Mouse (Mus musculus) urinary bladder, postnatal 25 days (tissue): ENCODE results near the gene Tmed4.

Source experiments
- DNase-seq: peaks from one replicate; pipeline ENCODE4 v3.0.0; 2022; ENCODE audit warnings: low spot score

Tmed4 gene

DNA sequence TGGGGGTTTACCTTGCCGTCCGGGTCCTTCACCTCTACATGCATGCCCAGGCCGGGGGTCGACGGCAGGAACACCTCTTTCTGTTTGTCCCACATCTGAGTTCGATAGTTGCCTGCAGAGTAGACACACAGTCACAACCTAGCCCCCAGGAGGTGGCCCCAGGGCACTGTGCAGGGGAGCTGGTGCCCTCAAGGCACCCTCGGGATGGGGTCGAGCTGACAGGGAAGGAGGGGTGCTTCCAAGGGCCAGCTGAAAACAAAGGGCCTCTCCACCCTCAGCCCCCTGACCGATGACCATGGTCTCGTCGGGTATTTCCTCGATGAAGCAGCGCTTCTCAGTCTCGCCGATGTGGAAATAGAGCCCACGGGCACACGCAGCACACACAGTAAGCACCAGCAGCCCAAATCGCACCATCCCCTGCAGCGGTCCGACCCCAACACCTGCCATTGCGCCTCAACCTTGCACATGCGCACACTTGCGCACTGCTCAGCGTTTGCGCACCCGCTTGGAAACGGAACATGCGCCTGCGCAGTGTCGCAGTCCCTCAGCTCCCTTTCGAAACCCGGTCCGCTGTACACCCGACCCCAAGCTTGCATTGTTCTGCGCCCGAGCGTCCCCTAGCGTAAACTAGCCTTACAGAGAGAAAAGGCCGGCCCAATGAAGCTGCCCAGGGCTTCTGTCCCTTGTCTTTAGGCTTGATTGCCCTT, at the start of gene Tmed4:
TSS of gene Tmed4 (minus strand) at position 484 of the 707 bp plus-strand sequence.
- peak; percentile 99 for DNase-seq

DNA sequence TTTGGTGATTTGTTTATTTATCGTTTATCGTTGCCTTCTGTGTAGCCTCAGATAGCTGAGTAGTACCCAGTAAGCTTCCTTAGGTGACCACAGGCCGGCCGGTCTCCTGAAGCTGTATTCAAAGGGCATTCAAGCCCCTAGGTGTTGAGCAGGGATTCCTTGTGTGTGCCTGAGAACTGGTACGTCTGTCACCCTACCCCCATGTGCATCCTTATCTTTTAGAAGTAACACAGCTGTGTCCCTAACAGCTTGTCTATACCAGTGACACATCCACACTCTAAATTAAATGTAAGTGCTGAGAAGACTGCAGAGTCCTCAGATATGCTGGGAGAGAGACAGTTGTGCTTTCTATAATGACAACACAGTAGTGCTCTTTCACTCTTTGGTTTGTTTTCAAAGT, 48.7 kb upstream of the Tmed4 start:
- no peak for DNase-seq

DNA sequence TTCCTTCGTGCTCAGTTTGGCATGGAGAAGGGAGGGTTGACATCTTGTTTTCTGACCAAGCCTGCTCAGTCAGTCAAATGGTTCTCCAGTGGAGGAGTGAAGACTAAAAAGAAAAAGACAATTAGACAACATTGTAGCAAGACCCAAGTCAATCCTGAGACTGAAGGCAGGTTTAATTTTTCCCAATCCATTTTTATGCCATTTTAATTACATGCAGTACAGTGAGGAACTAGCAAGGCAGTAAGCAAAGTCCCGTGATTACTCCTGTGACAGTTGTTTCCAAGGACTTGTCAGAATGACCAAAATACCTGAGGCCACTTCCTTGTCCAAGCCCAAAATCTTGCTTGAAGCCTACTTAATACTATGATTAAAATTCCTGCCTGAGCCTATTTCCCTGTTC, 47.4 kb upstream of the Tmed4 start:
- no peak for DNase-seq

DNA sequence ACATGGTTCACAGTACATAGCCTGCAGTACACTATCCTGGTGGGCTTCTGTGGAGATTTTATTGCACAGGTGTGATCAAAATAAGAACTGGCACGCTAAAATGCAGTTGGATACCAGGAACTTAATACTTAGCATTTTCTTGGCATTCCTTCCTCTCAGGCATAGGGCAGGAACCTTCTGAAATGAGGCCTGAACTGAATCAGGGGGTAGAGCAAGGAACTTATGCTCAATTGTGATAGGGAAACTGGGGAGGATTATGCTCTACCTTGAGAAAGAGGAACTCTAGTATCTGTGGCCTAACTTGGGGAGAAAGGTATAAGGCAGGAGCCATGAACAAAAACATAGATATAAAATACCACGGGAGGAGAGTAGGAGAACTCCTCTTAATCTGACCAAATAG, 44.7 kb upstream of the Tmed4 start:
- no peak for DNase-seq

DNA sequence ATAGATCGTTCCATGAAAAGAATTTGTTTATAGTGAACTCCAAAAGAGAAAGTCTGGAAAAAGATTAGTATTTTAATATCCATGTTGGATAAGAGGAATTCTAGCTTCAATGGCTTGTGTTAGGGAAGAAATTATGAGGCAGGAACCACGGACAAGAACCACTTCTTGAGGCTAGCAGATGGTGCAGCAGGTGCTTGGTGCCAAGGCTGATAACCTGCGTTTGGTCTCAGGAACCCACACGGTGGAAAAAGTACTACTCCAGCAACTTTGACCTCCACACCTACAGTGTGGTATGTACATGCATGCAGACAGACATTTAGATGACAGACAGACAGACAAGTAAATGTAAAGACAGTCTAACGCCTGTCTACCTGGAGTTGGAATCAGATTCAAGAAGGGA, 43.9 kb upstream of the Tmed4 start:
- DNase-seq: no peak

DNA sequence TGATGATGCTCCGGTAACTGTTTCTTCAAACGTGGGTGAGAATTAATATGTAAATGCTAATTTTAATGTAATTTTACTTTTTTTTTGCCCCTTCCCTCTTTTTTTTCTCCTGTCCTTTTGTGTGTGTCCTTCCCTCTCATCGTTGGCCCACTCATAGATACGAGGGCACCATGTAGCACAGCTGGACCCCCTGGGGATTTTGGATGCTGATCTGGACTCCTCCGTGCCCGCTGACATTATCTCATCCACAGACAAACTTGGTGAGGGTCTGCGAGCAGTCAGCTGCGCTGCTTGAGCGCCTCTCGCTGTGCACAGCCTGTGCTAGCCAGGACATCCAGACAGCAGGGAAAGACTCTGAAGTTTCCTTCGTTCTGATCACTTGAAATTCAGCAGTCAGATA, 42.2 kb upstream of the Tmed4 start:
- no peak for DNase-seq

DNA sequence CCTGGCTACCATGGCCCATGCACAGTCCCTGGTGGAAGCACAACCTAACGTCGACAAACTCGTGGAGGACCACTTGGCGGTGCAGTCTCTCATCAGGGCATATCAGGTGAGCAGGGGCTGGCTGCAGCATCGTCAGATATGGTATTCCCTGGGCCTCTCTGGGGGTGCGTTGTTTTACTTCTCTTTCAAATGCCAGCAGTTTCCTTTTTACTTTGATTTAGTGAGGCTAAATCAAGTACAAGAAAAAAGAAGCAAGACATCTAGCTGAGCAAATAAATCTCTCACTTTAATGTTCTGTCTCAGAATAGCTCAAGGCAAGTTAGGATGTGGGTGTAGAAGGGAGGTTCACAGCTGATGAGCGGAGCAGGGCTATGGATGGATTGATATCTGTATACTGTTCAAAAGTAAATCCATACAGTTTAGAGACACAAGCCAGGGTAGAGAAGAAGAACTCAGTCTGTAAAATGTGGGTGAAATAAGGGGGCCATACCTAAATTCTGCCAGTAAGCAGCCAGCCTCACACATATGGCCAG, 39.3 kb upstream of the Tmed4 start:
- DNase-seq: no peak

DNA sequence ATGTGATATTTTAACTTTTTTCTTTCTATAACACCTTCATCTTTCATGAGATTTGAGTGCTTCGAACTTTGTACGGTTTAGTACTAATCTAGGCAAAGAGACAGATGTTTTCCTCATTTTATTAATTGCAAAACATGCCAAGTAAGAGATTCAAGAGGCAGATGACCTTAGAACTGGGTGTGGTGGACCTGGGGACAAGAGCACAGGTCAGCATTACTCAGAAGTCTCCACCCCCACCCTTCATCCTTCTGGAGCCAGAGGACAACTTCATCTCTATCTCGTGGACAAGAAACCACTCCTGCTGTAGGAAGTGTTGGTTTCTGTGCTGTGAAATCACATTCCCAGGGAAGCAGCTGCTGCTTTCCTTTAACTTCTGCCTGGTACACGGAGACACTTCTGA, 33.5 kb upstream of the Tmed4 start:
- DNase-seq: no peak

DNA sequence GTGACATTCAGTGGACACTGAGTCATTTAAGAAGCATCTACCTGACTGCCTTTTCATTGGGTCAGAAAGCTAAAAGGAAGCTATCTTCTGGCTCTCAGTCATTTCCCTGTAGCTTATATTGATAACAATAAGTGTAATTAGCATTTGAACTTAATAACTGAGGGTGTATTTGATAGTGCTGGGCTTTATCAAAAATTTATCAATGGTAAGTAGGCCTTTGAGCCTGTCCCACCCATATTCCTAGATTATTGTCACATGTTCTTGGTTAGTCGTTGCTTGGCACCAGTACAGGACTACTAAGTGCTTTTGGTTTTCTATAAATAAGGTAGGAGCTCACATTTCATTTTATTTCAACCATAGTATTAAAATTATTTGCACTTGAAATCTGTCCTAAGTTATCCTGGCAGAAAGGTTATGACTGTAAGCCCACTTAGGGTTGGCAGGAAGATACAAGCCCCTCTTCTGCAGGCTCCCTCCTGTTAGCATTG, 31.3 kb upstream of the Tmed4 start:
- DNase-seq: no peak

DNA sequence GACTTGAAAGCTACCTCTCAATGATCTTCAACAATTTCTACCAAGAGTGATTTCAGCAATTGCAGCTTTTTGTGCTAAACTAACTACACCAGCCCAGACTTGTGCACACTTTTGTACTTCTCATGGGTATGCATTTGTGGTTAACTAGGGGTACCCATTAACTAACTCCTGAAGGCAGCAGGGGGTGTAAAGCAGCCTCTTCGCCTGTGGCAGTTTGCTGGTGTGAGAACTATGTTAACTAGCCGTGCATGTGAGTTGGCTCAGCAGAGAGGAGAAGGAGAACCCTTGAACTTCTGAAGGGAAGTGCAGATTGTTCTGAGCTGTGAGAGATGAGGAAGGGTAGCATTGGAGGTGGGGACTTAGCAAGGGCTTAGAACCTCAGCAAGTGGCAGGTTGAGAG, 28.1 kb upstream of the Tmed4 start:
- DNase-seq: no peak

DNA sequence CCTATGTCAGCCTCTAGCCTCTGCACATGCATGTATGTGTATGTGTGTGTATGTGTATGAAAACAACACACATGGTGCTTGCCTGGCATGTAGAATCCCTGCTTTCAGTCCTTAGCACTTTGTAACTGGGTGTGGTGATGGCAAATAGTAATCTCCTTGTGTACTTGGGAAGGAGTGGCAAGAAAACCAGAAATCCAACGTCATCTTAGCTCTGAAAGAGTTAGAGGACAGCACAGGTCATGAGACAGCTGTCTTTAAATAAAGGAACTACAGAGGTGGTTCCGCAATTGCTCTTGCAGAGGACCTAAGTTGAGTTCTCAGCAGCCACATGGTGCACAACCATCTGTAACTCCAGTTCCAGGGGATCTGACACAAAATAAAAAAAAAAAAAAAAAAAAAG, 24.8 kb upstream of the Tmed4 start:
- DNase-seq: no peak

DNA sequence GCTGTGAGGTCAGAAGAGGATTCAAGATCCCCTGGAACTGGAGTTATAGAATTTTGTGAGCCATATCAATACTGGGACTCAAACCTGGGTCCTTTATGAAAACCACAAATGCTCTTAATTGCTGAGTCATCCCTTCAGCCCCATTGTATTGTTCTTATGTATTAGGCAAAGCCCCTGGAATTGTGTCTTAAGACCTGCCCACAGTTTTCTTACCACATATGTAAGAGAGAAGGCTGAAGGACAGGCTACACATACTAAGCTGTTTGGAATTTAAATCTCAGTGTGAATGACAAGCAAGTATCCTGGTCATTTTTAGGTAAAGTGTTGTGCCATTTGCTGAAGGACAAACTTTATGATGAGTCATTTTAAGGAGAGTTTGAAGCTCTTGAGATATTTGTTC, 21.4 kb upstream of the Tmed4 start:
- DNase-seq: no peak

DNA sequence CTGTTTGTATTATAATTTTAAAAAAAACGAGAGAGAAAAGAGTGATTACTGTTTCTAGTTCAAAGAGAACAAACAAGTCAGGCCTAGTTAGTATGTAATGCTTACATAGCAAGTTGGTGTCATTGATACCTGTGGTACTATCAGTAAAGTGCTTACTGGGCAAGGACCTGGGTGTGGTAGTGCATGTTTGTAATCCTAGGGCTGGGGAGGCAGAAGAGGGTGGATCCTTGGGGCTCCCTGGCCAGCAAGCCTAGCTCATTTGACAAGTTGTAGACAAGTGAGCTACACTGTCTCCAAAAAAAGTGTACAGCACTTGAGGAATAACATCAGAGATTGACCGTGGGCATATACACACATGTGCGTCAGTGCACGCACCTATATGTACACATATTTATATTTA, 20.0 kb upstream of the Tmed4 start:
- DNase-seq: no peak

DNA sequence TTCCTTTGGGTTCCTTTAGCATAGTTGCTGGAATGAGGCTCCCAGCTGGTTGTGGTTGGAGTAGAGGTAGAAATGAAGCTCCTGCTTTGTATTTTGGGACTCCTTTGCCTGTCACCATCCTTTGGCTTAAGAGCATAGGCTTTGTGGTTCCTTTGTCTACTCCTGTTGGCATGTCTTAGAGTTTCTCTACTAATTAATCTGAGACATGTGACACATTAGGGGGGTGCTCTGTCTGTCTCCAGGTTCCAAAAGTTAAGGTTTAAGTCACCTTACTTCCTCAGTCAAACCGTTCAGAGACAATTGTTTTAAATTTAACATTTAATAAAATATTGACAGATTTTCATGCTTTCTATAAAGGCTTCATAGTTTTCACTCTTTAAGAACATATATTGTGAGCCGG, 18.9 kb upstream of the Tmed4 start:
- DNase-seq: no peak

DNA sequence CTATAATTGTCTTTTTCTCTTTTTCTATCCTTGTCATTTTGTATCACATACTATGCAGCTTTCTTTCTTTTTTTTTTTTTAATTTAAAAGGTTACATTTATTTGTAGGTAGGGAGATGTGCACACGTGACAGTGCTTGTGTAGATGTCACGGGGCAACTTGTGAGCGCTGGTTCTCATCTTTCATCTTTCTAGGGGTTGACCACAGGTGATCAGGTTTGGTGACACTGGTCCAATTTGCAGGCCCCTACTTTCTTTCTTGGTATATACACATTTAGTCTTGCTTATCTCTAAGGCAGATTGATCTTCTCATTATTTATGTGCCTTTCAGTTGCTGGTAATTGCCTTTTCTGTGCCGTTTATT, 18.3 kb upstream of the Tmed4 start:
- no peak for DNase-seq

DNA sequence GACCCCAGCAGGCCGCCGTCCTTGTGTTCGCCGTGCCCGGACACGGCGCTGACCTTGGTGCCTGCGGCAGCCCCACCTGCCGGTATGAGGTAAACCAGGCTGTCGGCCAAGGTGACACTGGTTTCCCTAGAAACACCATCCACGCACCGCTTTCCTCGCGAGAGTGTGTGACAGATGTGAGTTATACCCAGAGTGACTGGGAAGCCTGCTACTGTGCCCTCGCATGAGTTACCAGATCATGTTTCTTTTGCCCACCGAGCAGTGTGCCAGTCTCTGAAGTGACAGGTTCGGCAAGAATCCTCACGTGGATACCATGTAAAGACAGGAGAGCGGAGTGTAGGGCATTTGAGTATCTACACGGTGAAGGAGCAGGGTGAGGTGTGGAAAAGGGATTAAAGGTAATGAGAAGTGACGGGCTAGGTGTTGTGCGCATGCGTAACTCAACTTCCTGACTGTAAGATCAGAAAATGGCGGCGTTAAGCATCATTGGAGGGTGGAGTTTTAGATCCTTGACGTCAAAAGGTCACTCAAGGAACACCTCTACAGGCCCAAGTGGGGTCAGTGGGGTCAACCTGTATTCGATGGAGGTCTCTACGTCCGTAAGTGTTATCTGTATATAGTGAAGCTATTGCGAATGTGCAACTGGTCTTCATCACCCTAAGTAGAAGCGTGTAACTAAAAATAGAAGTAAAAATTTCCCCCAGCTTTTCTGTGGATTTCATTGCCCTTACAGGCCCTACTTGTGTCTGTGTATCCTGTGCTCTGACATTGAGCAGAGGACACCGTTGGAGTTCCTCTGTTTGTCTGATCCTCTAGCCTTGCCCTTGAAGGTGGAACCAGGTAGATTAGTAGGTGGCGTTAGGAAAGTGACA, 17.7 kb upstream of the Tmed4 start:
- DNase-seq: peak; percentile 53

DNA sequence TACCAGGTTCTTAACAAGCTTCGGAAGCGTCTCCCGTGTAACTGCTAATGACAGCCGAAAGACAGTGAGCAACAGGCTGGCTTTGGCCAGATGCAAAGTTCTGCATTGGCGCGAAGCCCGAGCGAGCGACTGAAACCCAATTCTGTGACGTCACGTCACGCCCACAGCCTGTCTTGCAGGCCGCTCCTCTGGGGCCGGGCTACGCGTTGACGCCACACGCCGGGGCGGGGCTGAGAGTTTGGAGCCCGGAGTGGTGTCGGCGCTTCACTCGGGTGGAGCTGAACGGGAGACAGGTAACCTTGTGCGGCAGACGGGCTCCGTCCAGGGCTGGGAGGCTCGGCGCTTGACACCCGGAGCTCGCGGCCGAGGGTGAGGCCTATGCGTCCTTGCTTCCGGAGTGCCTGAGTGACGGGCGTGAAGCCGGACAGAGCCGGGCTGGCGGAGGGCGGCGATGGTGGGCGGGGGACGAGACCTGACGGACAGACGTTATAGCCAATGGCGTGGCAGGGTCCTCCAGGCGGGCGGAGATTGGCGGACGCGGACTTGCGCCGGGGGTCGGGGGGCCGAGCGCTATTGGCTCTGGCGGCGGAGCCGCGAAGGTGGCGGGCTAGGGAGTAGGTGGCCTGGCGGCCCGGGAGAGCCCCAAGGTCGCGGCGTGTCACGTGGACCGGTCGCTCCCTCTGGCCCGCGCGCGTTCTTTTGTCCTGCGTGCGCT, 16.9 kb upstream of the Tmed4 start, which contains the start of gene Ogdh:
TSS of gene Ogdh (plus strand) at position 233 of the 715 bp plus-strand sequence.
- DNase-seq: peak; percentile 99

DNA sequence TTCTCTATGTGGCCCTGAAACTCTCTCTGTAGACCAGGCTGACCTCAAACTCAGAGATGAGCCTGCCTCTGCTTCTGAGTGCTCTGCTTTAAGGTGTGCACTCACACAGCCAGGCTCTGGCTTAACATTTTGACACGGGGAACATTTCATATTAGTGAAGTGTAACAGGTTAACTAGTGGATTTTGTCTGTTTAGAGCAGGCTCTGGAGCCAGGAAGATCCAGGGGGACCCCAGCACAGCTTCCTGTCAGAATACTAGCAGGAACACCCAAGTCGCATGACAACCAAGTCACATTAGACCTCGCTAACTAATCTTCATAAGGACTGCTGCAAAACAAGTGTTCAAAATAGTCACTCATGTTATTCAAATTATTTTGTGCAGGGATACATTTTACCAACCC, 16.2 kb upstream of the Tmed4 start:
- DNase-seq: no peak

DNA sequence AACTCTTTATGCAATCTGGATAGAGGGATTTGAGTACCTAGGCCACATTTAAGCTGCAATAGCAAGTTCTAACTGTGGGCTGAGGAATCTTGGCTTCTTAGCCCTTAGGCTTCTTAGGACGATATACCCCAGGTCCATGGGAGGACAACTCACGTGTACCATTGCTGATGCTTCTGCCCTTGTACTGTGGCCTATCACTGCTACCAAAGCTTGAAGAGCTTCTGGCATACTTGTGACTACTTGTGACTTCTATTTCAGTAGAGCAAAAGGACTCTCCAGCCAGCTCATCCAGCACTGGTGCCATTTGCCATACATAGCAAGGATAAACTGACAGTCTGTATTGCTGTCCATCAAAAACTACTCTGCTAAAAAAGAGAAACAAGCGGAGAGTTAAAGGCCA, 15.5 kb upstream of the Tmed4 start:
- no peak for DNase-seq

DNA sequence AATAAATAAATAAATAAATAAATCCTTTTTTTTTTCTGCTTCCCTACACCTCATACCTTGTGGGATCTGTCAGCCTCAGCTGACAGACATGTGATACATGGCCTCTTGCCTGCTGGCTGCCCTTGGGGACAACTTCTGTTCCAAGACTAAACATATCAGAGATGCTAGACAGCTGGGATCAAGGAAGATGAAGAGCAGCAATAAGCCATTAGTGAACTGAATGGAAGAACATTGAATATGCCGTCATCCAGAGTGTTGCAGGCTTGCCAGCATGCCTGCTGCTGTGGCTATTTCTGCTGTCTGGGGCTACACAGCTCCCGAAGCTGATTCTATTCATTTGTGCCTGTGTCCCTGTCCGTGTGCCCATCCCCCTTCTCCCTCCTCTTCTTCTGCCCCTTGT, 8.3 kb upstream of the Tmed4 start:
- DNase-seq: no peak

DNA sequence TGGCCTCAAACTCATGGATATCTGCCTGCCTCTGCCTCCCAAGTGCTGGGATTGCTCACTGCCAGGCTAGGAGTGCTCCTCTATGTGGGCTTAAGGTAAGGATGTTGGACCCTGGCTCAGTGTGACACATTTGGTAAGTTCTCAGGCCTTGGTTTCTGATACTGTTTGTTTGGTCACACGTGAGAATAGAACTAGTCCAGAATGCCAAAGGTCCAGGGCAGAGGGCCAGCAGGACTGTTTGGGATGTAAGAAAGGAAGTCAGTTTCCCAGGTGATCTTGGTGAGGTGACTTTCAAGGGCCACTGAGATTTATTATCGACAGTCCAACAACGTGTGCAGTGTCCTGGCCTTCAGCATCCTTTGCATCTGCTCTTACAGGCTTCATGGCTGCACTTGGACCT, 1.8 kb upstream of the Tmed4 start:
- DNase-seq: no peak

DNA sequence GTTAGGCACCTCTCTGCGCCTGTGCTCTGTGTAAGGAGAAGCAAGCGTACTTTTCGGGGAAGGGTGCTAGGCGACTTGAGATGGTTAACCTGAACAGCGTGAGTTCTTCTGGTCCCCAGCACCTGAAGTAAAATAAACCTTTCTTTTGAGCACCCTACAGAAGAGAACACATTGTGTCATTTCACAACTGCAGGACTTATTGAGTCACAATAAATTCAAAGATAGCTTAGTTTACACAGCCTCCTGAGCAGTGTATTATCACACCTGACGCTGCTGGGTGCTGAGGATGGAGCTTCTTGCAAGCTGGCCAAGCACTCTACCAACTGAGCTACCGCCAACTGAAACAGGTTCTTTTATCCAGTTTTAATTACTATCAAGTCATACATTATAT, 419 bp upstream of the Tmed4 start:
- no peak for DNase-seq

DNA sequence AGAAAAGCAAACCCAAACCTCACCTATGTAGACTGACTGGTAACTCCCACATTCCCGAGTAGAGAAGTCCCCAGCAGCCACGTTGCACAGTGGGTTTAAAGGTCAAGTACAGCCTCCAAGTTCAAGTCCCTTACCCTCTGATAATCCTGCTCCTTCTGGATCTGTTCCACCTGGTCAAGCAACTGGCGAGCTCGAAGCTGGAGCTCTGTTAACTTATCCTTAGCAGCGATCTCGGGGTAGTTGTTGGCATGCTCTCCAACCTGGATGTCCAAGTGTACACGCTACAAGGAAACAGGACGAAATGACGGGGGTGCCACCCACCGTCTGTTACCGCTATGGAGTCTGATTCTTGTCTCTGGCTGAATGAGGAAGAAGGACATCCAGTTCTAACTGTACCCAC, 1.1 kb downstream of the Tmed4 start:
- DNase-seq: no peak
